Mouse (Mus musculus) kidney, embryonic 15.5 days (tissue): ENCODE data around the gene Psma5. TPM values are rescaled to one million over a fixed set of nuclear protein-coding genes. Genes with fewer than 3 reads are reported as not detected.

Experiments
- ATAC-seq: fragments of 200-750 bp; cut with Nextera tagmentation; replicated peaks from 2 replicates; pipeline ENCODE4 v1.8.0; 2017; ENCODE audit warnings: moderate TSS enrichment; ENCODE audit not compliant: low FRiP score
- H3K27ac ChIP-seq: fragments of 300-500 bp; sonication (generic); 2 replicates; pipeline ENCODE4 v1.5.1; 2015; ENCODE audit warnings: mild to moderate bottlenecking, inconsistent platforms
- H3K27me3 ChIP-seq: fragments of 300-500 bp; sonication (generic); 2 replicates; pipeline ENCODE4 v1.6.1; 2015; ENCODE audit warnings: inconsistent platforms
- H3K36me3 ChIP-seq: fragments of 300-500 bp; sonication (generic); 2 replicates; pipeline ENCODE4 v1.6.1; 2015; ENCODE audit warnings: inconsistent platforms
- H3K4me1 ChIP-seq: fragments of 300-500 bp; sonication (generic); 2 replicates; pipeline ENCODE4 v1.6.1; 2015; ENCODE audit warnings: inconsistent platforms
- H3K4me2 ChIP-seq: fragments of 300-500 bp; sonication (generic); 2 replicates; pipeline ENCODE4 v1.6.1; 2015; ENCODE audit warnings: moderate library complexity, mild to moderate bottlenecking, inconsistent platforms
- H3K4me3 ChIP-seq: fragments of 300-500 bp; sonication (generic); replicated peaks from 2 replicates; pipeline ENCODE4 v1.5.1; 2015; ENCODE audit warnings: mild to moderate bottlenecking, inconsistent platforms
- H3K9ac ChIP-seq: fragments of 300-500 bp; sonication (generic); 2 replicates; pipeline ENCODE4 v1.6.1; 2015; ENCODE audit warnings: mild to moderate bottlenecking, inconsistent platforms
- H3K9me3 ChIP-seq: fragments of 300-500 bp; sonication (generic); replicated peaks from 2 replicates; pipeline ENCODE4 v1.6.1; 2016; ENCODE audit warnings: inconsistent platforms
- WGBS: fragments of 180-500 bp; shearing (Covaris S2); methylation state at CpG from one replicate; pipeline ENCODE4 v1.1.7; 2015; ENCODE audit warnings: mixed read lengths; 5-methylcytosine and 5-hydroxymethylcytosine counted together
- polyA plus RNA-seq: library from polyadenylated mRNA; unstranded; fragments of >200 nt; fragmentation: Nextera tagmentation; extraction: Ambion mirVana; gene quantifications from 2 replicates; pipeline ENCODE4 v1.2.1, GENCODE M21; 2015

Gene Psma5
- polyA plus RNA-seq, 1 experiment from 2014 or later: 296 TPM

GRCm38 (mm10) chr3:108318517-108318916 lies 61.8 kb downstream of the Psma5 start:
- Histone ChIP-seq H3K4me1 (no peaks in the 10 kb centered on the region), H3K9ac (no peak overlapping the region), H3K4me3 (no peak overlapping the region), H3K36me3 (no peaks in the 10 kb centered on the region), H3K4me2 (no peak overlapping the region), H3K27me3 (no peaks in the 10 kb centered on the region), H3K9me3 (no peaks in the 10 kb centered on the region), H3K27ac (no peak overlapping the region)
- 62% methylated on average over 2 of the region's 2 CpGs for WGBS
- no peak for ATAC-seq

GRCm38 (mm10) chr3:108321671-108322070 lies 64.9 kb downstream of the Psma5 start:
- H3K9ac ChIP-seq: no peak overlapping the region
- no peaks in the 10 kb centered on the region for H3K4me1 ChIP-seq
- H3K36me3 ChIP-seq: peaks cover 6% of the 10 kb centered on the region; the same call in 1 of the 2 replicates
- no peak overlapping the region for H3K27ac ChIP-seq
- no peaks in the 10 kb centered on the region for H3K27me3 ChIP-seq
- H3K4me3 ChIP-seq: no peak overlapping the region
- ATAC-seq: no peak
- no peaks in the 10 kb centered on the region for H3K9me3 ChIP-seq
- WGBS: 78% methylated on average over 4 of the region's 4 CpGs
- H3K4me2 ChIP-seq: no peak overlapping the region

DNA sequence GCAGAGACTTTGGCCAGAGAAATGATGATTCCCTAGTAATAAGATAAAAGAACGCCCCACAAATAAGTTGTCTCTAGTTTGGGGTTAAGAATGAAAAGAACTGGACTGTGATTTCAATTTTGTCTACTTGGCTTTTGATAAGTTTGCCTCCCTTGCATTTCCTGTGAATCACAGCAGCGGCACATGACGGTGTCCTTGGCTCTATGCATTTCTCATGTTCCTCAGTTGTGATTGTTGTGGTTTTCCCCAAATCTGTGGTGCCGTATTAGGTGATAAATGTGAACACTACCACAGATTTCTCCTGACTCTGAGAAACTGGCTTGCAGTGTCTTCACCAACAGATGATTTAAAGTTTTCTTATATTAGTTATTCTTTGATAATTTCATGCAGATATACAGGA lies 65.4 kb downstream of the Psma5 start:
- Histone ChIP-seq H3K4me1 (no peaks in the 10 kb centered on the region), H3K27me3 (no peaks in the 10 kb centered on the region), H3K9me3 (no peaks in the 10 kb centered on the region), H3K4me2 (no peak overlapping the region), H3K9ac (no peak overlapping the region), H3K27ac (no peak overlapping the region), H3K4me3 (no peak overlapping the region), H3K36me3 (peaks cover 10% of the 10 kb centered on the region)
- WGBS: 81% methylated on average over 4 of the region's 4 CpGs
- ATAC-seq: no peak

DNA sequence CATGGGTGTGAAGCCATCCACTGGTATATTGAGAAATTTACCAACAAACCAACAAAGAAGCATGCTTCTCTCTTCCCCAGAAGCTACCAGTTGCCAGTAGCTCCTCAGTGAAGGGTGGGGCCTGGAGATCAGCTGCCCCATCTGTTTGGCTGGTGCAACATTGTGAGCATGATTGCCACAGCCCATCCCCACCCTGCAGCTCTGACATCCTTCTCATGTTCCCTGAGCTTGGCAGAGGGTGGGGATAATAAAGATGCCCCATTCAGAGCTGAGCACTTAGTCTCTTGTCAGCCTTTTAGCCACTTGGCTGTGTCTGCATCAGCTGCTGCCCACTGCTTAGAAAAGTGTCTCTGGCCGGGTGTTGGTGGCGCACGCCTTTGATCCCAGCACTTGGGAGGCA lies 66.2 kb downstream of the Psma5 start:
- 82% methylated on average over 3 of the region's 3 CpGs for WGBS
- no peak overlapping the region for H3K4me3 ChIP-seq
- H3K9ac ChIP-seq: no peak overlapping the region
- ATAC-seq: no peak
- H3K9me3 ChIP-seq: no peaks in the 10 kb centered on the region
- peaks cover 11% of the 10 kb centered on the region for H3K36me3 ChIP-seq
- H3K27ac ChIP-seq: no peak overlapping the region
- H3K4me1 ChIP-seq: no peaks in the 10 kb centered on the region
- no peak overlapping the region for H3K4me2 ChIP-seq
- H3K27me3 ChIP-seq: no peaks in the 10 kb centered on the region

DNA sequence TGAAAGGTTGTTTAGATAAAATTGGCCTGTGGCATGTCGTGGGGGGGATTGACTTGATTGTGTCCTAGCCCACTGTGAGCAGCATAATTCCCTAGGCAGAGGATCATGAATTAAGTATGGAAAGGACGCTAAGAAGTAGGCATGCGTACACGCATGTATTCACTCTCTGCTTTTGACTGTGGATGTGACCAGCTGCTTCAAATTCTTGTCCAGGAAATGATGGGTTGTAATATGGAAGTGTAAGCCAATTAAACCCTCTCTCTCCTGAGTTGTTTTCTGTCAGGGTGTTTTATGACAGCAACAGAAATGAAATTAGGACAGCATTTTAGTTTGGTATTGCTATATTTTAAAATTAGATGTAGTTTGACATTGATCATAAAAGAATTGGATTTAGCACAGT lies 68.1 kb downstream of the Psma5 start:
- H3K4me2 ChIP-seq: no peak overlapping the region
- peaks cover 5% of the 10 kb centered on the region for H3K4me1 ChIP-seq
- no peak overlapping the region for H3K9ac ChIP-seq
- no peak overlapping the region for H3K27ac ChIP-seq
- no peaks in the 10 kb centered on the region for H3K9me3 ChIP-seq
- no peak for ATAC-seq
- peaks cover 15% of the 10 kb centered on the region for H3K36me3 ChIP-seq
- no peaks in the 10 kb centered on the region for H3K27me3 ChIP-seq
- 83% methylated on average over 4 of the region's 4 CpGs for WGBS
- no peak overlapping the region for H3K4me3 ChIP-seq

GRCm38 (mm10) chr3:108325521-108325920 lies 68.8 kb downstream of the Psma5 start:
- Histone ChIP-seq H3K9ac (no peak overlapping the region), H3K4me2 (no peak overlapping the region), H3K36me3 (peaks cover 22% of the 10 kb centered on the region), H3K27ac (no peak overlapping the region), H3K4me3 (no peak overlapping the region), H3K27me3 (no peaks in the 10 kb centered on the region), H3K4me1 (peaks cover 5% of the 10 kb centered on the region), H3K9me3 (no peaks in the 10 kb centered on the region)
- WGBS: 92% methylated on average over 9 of the region's 9 CpGs
- ATAC-seq: no peak

GRCm38 (mm10) chr3:108327275-108327674 lies 70.5 kb downstream of the Psma5 start:
- Histone ChIP-seq H3K36me3 (peaks cover 37% of the 10 kb centered on the region), H3K27ac (no peak overlapping the region), H3K4me3 (no peak overlapping the region), H3K27me3 (no peaks in the 10 kb centered on the region), H3K4me2 (no peak overlapping the region), H3K4me1 (peaks cover 5% of the 10 kb centered on the region), H3K9me3 (no peaks in the 10 kb centered on the region), H3K9ac (no peak overlapping the region)
- WGBS: 87% methylated on average over 8 of the region's 8 CpGs
- ATAC-seq: no peak

- Histone ChIP-seq H3K27ac (no peak overlapping the region), H3K4me1 (peaks cover 5% of the 10 kb centered on the region), H3K4me3 (no peak overlapping the region), H3K27me3 (no peaks in the 10 kb centered on the region), H3K4me2 (no peak overlapping the region), H3K36me3 (peaks cover 43% of the 10 kb centered on the region), H3K9ac (no peak overlapping the region), H3K9me3 (no peaks in the 10 kb centered on the region)
- 58% methylated on average over 3 of the region's 3 CpGs for WGBS
- no peak for ATAC-seq
Observed at GRCm38 (mm10) chr3:108327916-108328315, 71.2 kb downstream of the Psma5 start.

- no peak for ATAC-seq
- 44% methylated on average over 9 of the region's 9 CpGs for WGBS
Observed at GRCm38 (mm10) chr3:108328441-108328841, 71.7 kb downstream of the Psma5 start.

More at GRCm38 (mm10) chr3:108328441-108328841, 71.7 kb downstream of the Psma5 start:
- Histone ChIP-seq H3K27me3 (no peaks in the 10 kb centered on the region), H3K27ac (peak overlapping the region; percentile 81), H3K4me2 (peak overlapping the region; percentile 12; the same call in 1 of the 2 replicates), H3K36me3 (peaks cover 44% of the 10 kb centered on the region), H3K4me1 (peaks cover 5% of the 10 kb centered on the region), H3K9me3 (no peaks in the 10 kb centered on the region), H3K4me3 (no peak overlapping the region), H3K9ac (no peak overlapping the region)

Other genes starting within 250 kb of the Psma5 start
- 75.6 and 93.6 TPM in 2 replicates for gene Gstm1, start 239.0 kb upstream of the Psma5 start, polyA plus RNA-seq
- gene Gstm4, start 212.0 kb upstream of the Psma5 start, polyA plus RNA-seq: 15.9 and 18.8 TPM in 2 replicates
- gene Ampd2, start 170.3 kb upstream of the Psma5 start, polyA plus RNA-seq: 59.3 and 66.2 TPM in 2 replicates
- gene Gnat2, start 164.1 kb upstream of the Psma5 start, polyA plus RNA-seq: 0.68 and 1.9 TPM in 2 replicates
- gene Gnai3, start 110.8 kb upstream of the Psma5 start, polyA plus RNA-seq: 176 TPM in 2 replicates
- 0.05 and 0.08 TPM in 2 replicates for gene Gpr61, start 102.0 kb upstream of the Psma5 start, polyA plus RNA-seq
- 4.6 and 6.3 TPM in 2 replicates for gene Amigo1, start 70.6 kb upstream of the Psma5 start, polyA plus RNA-seq
- gene Cyb561d1, start 55.7 kb upstream of the Psma5 start, polyA plus RNA-seq: 3.8 TPM in 2 replicates
- gene Atxn7l2, start 46.0 kb upstream of the Psma5 start, polyA plus RNA-seq: 18.1 and 20.3 TPM in 2 replicates
- gene Sypl2, start 30.3 kb upstream of the Psma5 start, polyA plus RNA-seq: 4.4 and 4.9 TPM in 2 replicates
- gene Sort1, start 27.2 kb downstream of the Psma5 start, polyA plus RNA-seq: 12.1 and 13.1 TPM in 2 replicates
- gene Mybphl, start 108.0 kb downstream of the Psma5 start, polyA plus RNA-seq: not detected in 2 replicates
- 47.2 and 48.8 TPM in 2 replicates for gene Psrc1, start 126.9 kb downstream of the Psma5 start, polyA plus RNA-seq
- 19.3 and 21.6 TPM in 2 replicates for gene Celsr2, start 158.6 kb downstream of the Psma5 start, polyA plus RNA-seq
- gene Sars, start 188.3 kb downstream of the Psma5 start, polyA plus RNA-seq: 126 and 131 TPM in 2 replicates